Mouse (Mus musculus) embryo, embryonic 10 days (tissue): Measurements from ENCODE around the gene Slc27a1.

Experiments used
- DNase-seq: peaks from one replicate; pipeline ENCODE4 v3.0.0-alpha.2; 2015; ENCODE audit warnings: low spot score

The Slc27a1 gene

GRCm38 (mm10) chr8:71625088-71625487 lies 56.4 kb downstream of the Slc27a1 start:
- no peak for DNase-seq

GRCm38 (mm10) chr8:71626753-71627152 lies 58.1 kb downstream of the Slc27a1 start:
- DNase-seq, result no peak

GRCm38 (mm10) chr8:71627265-71628099 lies 58.8 kb downstream of the Slc27a1 start:
- no peak for DNase-seq

GRCm38 (mm10) chr8:71628396-71629095 lies 59.9 kb downstream of the Slc27a1 start:
- DNase-seq, result no peak

- DNase-seq, result peak; percentile 97
Observed at GRCm38 (mm10) chr8:71629096-71629697, 60.5 kb downstream of the Slc27a1 start.

- peak; percentile 69 for DNase-seq
Observed at GRCm38 (mm10) chr8:71629781-71630212, 61.1 kb downstream of the Slc27a1 start.

GRCm38 (mm10) chr8:71630761-71631160 lies 62.1 kb downstream of the Slc27a1 start:
- DNase-seq, result no peak

GRCm38 (mm10) chr8:71631897-71632296 lies 63.2 kb downstream of the Slc27a1 start:
- no peak for DNase-seq

GRCm38 (mm10) chr8:71633164-71633563 lies 64.5 kb downstream of the Slc27a1 start:
- peak; percentile 51 for DNase-seq

- peak; percentile 79 for DNase-seq
Observed at GRCm38 (mm10) chr8:71633981-71634667, 65.4 kb downstream of the Slc27a1 start.
